Mouse (Mus musculus) liver, embryonic 16.5 days (tissue): ENCODE results near the gene Angptl6. TPM values are rescaled to one million over a fixed set of nuclear protein-coding genes. Genes with fewer than 3 reads are reported as not detected.

Source experiments
- ATAC-seq: fragments of 200-750 bp; cut with Nextera tagmentation; 2 replicates; pipeline ENCODE4 v1.8.0; 2017; ENCODE audit warnings: low read depth, mild to moderate bottlenecking, moderate number of reproducible peaks, moderate library complexity
- H3K27ac ChIP-seq: fragments of 300-500 bp; sonication (generic); 2 replicates; pipeline ENCODE4 v1.5.1; 2014; ENCODE audit warnings: mild to moderate bottlenecking, low read length
- H3K27me3 ChIP-seq: fragments of 300-500 bp; sonication (generic); 2 replicates; pipeline ENCODE4 v1.6.1; 2014; ENCODE audit warnings: low read depth, low read length, mixed read lengths; ENCODE audit not compliant: control insufficient read depth, insufficient read depth
- H3K36me3 ChIP-seq: fragments of 300-500 bp; sonication (generic); 2 replicates; pipeline ENCODE4 v1.6.1; 2014; ENCODE audit warnings: mild to moderate bottlenecking; ENCODE audit not compliant: control insufficient read depth, insufficient read depth
- H3K4me1 ChIP-seq: fragments of 300-500 bp; sonication (generic); 2 replicates; pipeline ENCODE4 v1.6.1; 2014; ENCODE audit warnings: low read depth, low read length, mixed read lengths; ENCODE audit not compliant: control insufficient read depth
- H3K4me2 ChIP-seq: fragments of 300-500 bp; sonication (generic); 2 replicates; pipeline ENCODE4 v1.6.1; 2014; ENCODE audit warnings: low read depth, low read length, mixed read lengths
- H3K4me3 ChIP-seq: fragments of 300-500 bp; sonication (generic); 2 replicates; pipeline ENCODE4 v1.5.1; 2014; ENCODE audit warnings: low read depth, mild to moderate bottlenecking, low read length
- H3K9ac ChIP-seq: fragments of 300-500 bp; sonication (generic); 2 replicates; pipeline ENCODE4 v1.6.1; 2014; ENCODE audit warnings: low read depth, low read length
- H3K9me3 ChIP-seq: fragments of 300-500 bp; sonication (generic); replicated peaks from 2 replicates; pipeline ENCODE4 v1.6.1; 2016; ENCODE audit warnings: low read length; ENCODE audit not compliant: control insufficient read depth
- WGBS: fragments of 180-500 bp; shearing (Covaris S2); extraction: QIAGEN DNeasy Blood & Tissue Kit; methylation state at CpG from one replicate; pipeline ENCODE4 v1.1.7; 2014; ENCODE audit not compliant: insufficient replicate concordance; 5-methylcytosine and 5-hydroxymethylcytosine counted together
- polyA plus RNA-seq: library from polyadenylated mRNA; unstranded; fragments of >200 nt; fragmentation: Nextera tagmentation; extraction: Ambion mirVana; gene quantifications from 2 replicates; pipeline ENCODE4 v1.2.1, GENCODE M21; 2015

The Angptl6 gene
- 8.8 and 10.0 TPM in 2 replicates for polyA plus RNA-seq

DNA sequence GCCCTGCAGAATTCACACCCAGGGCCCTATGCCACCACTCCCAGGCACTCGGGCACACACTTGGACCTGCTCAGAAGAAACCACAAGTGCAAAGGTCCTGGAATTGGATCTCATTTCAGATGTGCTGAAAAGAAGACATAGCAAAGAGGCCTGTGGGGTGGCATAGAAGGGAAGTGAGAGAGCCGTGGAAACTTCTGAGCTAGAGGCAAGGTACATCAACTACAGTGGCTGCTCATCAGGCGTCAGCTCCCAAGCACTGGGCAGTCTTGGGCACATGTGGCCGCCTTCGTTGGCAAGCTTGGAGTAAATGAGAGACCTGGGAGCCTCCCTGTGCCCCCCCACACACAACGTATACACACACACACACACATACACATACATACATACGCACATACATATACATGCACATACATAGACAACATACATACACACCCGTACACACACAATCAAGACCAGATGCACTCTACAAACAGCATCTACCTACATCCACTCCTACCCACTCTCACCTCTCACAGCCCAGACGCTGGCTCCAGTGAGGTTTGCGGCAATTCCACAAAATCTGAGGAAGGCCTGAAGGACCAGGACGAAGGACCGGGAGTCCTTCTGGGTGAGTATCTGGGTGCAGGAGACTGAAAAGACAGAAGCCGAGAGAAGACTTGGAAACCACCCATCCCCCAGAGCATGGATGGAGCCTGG lies at the start of gene Angptl6:
Angptl6 (minus strand) TSS at position 631 of the 696 bp plus-strand sequence.
- ATAC-seq: no peak
- H3K36me3 ChIP-seq: no peaks in the 10 kb centered on the region
- H3K9ac ChIP-seq: peak within 1 kb of the TSS; percentile 79
- H3K27ac ChIP-seq: peak within 1 kb of the TSS; percentile 93
- H3K9me3 ChIP-seq: no peaks in the 10 kb centered on the region
- WGBS: 79% methylated on average over 13 of the region's 13 CpGs
- peak within 1 kb of the TSS; percentile 97 for H3K4me2 ChIP-seq
- H3K27me3 ChIP-seq: no peaks in the 10 kb centered on the region
- H3K4me3 ChIP-seq: peak within 1 kb of the TSS; percentile 67
- peaks cover 21% of the 10 kb centered on the region for H3K4me1 ChIP-seq

DNA sequence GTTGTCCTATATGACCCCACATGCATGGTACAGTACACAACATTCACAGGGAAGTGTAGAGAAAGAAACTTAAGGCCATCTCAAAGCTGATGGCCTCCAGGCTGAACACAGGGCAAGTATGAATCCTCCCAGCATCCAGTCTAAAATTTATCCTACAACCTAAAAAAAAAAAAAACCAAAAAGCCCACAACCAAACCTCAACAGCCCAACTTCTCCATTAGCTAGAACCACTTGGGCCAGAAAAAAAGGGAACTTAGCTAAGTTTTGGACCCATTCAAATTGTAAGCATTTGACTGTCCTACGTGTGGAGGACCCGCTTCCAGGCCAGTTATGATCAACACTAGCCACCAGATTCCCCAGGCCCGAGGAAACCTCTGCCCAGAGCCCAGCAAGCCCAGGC lies 43.7 kb upstream of the Angptl6 start:
- ATAC-seq: no peak
- no peak overlapping the region for H3K4me2 ChIP-seq
- H3K9me3 ChIP-seq: no peaks in the 10 kb centered on the region
- 84% methylated on average over 3 of the region's 3 CpGs for WGBS
- H3K27ac ChIP-seq: no peak overlapping the region
- no peaks in the 10 kb centered on the region for H3K27me3 ChIP-seq
- H3K36me3 ChIP-seq: peaks cover 91% of the 10 kb centered on the region
- no peak overlapping the region for H3K9ac ChIP-seq
- H3K4me3 ChIP-seq: no peak overlapping the region
- no peaks in the 10 kb centered on the region for H3K4me1 ChIP-seq

DNA sequence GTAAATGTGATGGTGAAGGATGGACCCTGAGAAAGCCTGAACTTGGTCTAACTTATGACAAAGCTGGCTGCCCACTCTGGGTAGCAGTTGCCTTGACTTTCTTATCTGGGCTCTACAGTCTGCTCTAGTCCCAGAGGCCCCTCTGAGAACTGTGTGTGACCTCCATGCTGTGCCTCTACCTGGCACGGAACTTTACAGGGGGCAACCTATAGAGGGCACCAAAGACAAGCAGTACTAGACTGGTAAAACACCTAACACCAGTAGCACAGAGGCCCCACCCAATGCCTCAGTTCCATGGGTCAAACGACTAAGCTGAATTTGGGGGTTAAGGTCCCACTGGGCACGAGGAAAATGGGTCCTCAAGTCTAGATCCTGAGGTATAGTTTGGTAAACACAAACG lies 36.6 kb upstream of the Angptl6 start:
- no peaks in the 10 kb centered on the region for H3K4me1 ChIP-seq
- H3K9ac ChIP-seq: no peak overlapping the region
- H3K36me3 ChIP-seq: peaks cover 97% of the 10 kb centered on the region
- H3K4me2 ChIP-seq: no peak overlapping the region
- ATAC-seq: peak; percentile 71
- no peaks in the 10 kb centered on the region for H3K27me3 ChIP-seq
- 66% methylated on average over 4 of the region's 4 CpGs for WGBS
- no peak overlapping the region for H3K4me3 ChIP-seq
- H3K27ac ChIP-seq: no peak overlapping the region
- H3K9me3 ChIP-seq: no peaks in the 10 kb centered on the region

DNA sequence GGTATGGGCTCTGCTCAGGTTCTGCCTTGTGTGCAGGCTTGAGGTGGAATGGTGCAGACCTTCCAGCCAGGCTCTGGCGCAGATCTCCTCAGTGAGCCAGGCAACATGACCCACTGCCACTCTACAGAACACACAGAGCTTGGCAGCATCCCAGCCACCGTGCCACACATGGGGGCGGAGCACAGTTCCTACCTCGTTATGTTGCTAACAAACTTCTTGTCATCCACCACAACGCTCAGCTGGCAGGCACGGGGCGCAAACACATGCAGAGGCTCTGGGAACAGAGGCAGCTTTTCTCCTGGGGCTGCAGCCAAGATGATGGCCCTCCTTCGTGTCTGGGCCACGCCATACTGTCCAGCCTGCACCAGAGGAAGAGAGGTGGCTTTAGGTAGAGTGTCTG lies 30.4 kb upstream of the Angptl6 start:
- Histone ChIP-seq H3K9ac (no peak overlapping the region), H3K4me2 (no peak overlapping the region), H3K27me3 (no peaks in the 10 kb centered on the region), H3K4me1 (no peaks in the 10 kb centered on the region), H3K27ac (no peak overlapping the region), H3K4me3 (no peak overlapping the region), H3K9me3 (no peaks in the 10 kb centered on the region), H3K36me3 (peaks cover 94% of the 10 kb centered on the region)
- 83% methylated on average over 9 of the region's 9 CpGs for WGBS
- no peak for ATAC-seq

DNA sequence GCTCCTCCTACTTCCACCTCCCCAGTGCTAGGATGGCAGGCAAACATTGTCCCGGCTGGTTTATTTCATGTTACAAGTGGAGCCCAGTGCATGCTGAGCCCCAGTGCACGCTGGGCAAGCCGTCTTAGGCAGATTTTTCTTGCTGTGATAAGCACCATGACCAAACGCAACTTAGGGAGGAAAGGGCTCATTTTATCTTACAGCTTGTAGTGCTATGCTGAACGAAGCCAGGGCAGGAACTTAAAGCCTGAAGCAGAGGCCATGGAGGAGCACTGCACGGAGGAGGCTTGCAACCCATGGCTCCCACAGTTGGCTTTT lies 22.6 kb upstream of the Angptl6 start:
- ATAC-seq: peak; percentile 46

DNA sequence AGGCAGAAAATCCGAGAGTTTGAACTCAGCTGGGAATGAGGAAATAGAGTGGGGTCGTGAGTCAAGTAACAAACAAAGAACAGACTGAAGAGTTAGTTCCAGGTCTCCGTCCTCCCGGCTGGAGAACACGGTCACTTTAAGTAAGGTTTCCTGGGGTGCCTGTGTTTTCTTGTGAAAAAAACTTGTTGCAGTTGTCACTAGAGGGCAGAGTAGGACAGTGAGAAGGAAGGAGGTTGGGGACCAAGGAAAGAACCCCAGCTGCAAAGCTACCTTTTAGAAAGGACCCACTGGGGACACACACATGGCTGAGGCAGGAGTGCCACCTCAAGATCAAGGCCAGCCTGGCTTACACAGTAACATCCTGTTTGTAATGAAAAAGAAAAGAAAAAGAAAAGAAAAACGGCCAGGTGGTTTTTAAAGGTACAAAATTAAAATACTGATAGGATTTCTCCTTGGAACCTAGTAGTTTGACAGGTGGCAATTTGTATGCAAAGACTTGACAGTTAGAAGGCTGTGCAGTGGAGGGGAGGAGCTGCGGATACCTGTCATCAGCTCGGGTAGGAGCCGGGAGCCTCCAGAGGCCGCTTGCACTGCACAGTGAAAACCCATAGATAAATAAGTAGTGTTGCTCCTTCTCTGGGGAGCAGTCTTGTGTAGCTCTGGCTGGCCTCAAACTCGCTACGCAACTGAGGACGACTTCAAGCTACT lies 22.1 kb upstream of the Angptl6 start:
- H3K4me3 ChIP-seq: no peak overlapping the region
- H3K9ac ChIP-seq: peak overlapping the region; percentile 49; the same call in 1 of the 2 replicates
- H3K4me1 ChIP-seq: peaks cover 27% of the 10 kb centered on the region
- H3K36me3 ChIP-seq: peaks cover 13% of the 10 kb centered on the region
- H3K4me2 ChIP-seq: peak overlapping the region; percentile 38
- H3K27me3 ChIP-seq: no peaks in the 10 kb centered on the region
- peak; percentile 35 for ATAC-seq
- H3K27ac ChIP-seq: peak overlapping the region; percentile 19; the same call in 1 of the 2 replicates
- WGBS: 9% methylated on average over 13 of the region's 13 CpGs
- H3K9me3 ChIP-seq: no peaks in the 10 kb centered on the region

More for the DNA sequence above, 22.6 kb upstream of the Angptl6 start:
- Histone ChIP-seq H3K4me2 (peak overlapping the region; percentile 38), H3K4me1 (peaks cover 22% of the 10 kb centered on the region), H3K27ac (peak overlapping the region; percentile 19; the same call in 1 of the 2 replicates), H3K4me3 (no peak overlapping the region), H3K9ac (peak overlapping the region; percentile 49; the same call in 1 of the 2 replicates), H3K36me3 (peaks cover 18% of the 10 kb centered on the region), H3K9me3 (no peaks in the 10 kb centered on the region), H3K27me3 (no peaks in the 10 kb centered on the region)
- 11% methylated on average over 6 of the region's 6 CpGs for WGBS

DNA sequence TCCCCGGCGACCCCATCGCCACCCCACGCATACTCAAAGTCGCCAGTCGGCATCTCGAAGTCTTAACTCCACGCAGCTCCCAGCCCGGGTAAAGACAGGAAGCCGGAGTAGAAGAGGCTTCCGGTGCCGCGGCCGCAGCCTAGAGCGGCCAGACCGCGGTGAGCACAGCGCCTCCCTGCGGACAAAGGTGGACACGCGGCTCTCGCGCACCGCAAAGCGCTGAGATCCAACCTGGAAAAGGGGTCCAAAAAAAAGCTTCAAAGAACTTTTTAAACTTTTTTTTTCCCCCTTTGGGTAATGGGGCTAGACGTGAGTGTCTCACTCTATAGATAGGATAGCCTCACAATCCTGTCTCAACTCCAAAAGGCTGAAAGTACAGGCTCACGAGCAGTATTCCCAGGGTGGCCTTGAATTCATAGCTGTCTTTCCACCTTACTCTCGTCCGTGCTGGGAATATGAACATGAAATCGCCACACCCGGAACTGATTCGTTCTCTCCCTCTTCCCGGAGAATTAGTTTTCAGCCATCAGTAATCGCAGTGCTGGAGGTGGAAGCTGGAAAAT lies 19.1 kb upstream of the Angptl6 start, which contains the start of gene Eif3g:
Eif3g (minus strand) TSS at position 113 of the 563 bp plus-strand sequence.
- Histone ChIP-seq H3K4me2 (peak within 1 kb of the TSS; percentile 95), H3K36me3 (peaks cover 29% of the 10 kb centered on the region), H3K4me3 (peak within 1 kb of the TSS; percentile 95), H3K9me3 (no peaks in the 10 kb centered on the region), H3K4me1 (peaks cover 27% of the 10 kb centered on the region), H3K27me3 (no peaks in the 10 kb centered on the region), H3K27ac (peak within 1 kb of the TSS; percentile 81), H3K9ac (peak within 1 kb of the TSS; percentile 93)
- WGBS: 5% methylated on average over 34 of the region's 34 CpGs
- ATAC-seq: peak; percentile 81

DNA sequence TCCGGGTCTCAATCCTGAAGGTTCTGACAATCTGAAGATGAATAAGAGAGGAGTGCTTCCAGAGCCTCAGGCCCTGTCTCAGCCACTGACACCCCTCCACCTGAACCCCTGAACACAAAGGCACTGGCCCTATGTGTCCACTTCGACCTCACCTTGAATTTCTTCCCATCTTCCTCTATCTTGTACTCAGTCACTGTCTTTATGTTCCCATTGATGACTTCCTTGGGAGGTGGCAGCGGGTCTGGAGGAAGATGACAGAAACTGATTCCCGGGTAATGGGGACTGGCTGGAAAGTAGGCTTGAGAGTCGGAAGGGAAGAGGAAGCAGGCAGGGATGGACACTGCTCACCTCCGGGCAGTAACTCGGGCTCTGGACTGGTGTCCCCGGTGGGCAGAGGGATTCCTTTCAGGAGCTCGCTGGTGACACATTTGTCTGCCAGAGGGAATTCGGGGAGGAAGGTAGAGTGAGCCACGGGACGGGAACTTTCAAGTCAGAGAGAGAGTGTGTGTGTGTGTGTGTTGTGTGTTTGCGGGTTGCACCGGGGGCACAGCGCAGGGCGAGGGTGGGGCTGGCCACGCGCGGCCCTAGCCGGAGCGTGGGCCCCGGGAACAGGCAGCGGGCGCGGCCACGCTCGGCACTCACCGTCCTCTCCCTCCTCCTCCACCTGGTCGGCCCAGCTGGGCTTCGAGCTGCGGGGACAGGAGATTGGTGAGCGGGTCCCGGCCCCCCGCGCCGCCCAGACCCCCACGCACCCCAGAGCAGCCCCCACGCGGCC lies 18.4 kb upstream of the Angptl6 start:
- peak overlapping the region; percentile 95 for H3K4me2 ChIP-seq
- H3K27ac ChIP-seq: peak overlapping the region; percentile 81
- H3K4me1 ChIP-seq: peaks cover 27% of the 10 kb centered on the region
- H3K9ac ChIP-seq: peak overlapping the region; percentile 93
- H3K9me3 ChIP-seq: no peaks in the 10 kb centered on the region
- no peaks in the 10 kb centered on the region for H3K27me3 ChIP-seq
- peak overlapping the region; percentile 95 for H3K4me3 ChIP-seq
- WGBS: 3% methylated on average over 27 of the region's 39 CpGs
- ATAC-seq: peak; percentile 67
- peaks cover 35% of the 10 kb centered on the region for H3K36me3 ChIP-seq
